Mouse (Mus musculus) cerebellum, adult 9-10 months (tissue): ENCODE results near the gene Tec.

Experiments
- DNase-seq: peaks from one replicate; pipeline ENCODE4 v3.0.0; 2022

Tec gene

DNA sequence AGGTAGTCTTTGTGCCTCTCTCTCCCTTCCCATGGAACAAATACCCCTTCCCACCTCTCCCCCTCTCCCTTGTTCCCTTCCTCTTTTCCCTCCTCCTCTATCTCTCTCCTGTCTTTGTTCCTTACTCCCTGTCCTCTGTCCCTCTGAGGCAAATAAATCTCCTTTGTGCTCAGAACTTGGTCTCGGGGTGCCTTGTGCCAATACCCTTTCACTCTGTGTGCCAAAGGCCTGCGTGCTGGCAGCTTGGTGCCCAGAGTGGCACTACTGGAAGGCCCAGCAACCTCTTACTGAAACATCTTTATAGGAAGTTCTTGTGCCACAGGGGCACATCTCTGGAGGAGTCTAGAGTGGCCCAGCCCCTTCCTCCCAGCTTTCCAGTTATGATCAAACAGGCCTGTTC, 91.7 kb downstream of the Tec start:
- DNase-seq: no peak

DNA sequence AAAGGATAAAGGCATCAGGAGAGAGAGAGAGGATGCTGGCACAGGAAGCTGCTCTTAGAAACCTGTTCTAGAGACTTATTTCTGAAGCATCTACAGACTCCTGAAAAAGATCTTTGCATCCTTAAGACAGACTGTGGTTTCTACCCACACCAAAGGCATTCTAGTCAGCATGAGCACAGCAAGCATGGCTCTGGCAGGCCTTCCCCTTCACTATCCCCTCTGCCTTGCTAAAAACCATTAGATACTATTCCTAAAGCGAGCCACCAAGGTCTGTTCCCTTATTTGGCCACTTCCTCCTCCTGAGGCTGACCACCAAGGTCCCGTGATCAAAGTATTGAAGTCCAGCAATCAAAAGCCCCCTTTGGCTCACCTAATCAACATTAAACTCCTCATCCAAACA, 92.2 kb downstream of the Tec start:
- no peak for DNase-seq

DNA sequence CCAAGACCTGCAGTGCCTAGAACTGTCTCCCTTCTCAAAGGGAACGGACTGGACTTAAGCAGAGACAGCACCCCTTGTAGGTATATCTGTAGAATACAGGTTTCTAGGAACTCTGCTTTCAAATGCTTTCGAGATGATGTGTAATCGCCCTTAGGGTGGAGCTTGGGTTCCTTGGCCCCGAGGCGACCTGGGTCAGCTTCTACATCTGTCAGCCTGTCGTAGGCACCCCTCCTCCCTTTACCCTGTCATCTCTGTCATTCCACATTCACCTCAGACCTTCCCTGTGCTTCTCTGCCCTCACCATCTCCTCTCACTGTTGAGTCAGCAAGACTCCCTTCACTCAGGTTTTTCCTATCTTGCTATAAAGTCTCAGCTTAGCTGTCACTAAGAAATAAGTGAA, 98.4 kb downstream of the Tec start:
- DNase-seq: no peak

DNA sequence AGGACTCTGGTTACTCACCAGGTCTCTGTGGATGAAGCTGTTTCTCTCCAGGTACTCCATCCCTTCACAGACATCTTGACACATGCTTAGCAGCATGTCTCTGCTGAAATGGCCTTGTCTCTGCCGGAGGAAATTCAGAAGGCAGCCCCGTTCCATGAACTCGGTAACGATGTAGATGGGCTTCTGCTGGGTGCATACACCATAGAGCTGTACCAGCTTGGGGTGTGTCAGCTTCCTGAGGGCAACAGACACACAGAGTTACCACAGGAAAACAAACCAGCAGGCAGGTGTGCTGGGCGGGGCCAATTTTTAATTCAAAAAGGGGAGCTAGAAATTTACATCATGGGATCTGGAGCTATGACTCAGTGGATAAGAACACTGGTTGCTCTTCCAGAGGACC, 104.7 kb downstream of the Tec start:
- DNase-seq: no peak

DNA sequence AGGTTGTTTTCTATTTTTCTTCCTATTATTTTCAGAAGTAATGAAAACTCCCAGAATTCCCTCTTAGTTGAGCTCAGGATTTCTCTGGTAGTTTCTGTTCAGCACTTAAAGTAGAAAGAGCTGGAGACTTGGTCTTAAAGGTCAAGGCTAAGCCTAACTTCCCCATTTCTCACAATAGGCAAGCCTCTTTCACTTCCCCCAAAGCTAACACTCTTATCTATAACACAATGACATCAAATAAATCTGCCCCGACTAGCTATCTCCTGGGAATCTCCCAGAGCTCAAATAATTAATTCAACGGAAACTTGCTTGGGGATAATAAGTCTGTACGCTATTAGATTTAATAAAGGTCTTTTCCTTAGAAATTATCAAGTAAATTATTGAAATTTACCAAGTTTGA, 105.3 kb downstream of the Tec start:
- DNase-seq: no peak

DNA sequence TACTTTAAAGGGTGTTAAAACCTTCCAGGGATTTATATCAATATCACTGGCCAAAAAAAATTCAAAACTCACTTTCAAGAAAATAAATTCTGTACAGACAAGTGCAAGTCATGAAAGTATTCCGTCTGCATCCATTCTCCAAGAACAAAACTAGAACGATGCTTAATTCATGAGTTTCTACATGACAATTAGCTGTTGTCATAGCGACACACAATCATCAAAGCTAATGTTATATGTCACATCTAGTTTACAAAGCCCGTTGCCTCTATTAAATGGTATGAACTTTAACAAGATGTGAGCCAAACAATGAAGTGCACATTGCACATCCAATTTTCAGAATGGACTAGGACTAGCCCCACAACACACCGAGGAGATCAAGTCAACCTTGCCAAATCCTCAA, 106.5 kb downstream of the Tec start:
- no peak for DNase-seq

DNA sequence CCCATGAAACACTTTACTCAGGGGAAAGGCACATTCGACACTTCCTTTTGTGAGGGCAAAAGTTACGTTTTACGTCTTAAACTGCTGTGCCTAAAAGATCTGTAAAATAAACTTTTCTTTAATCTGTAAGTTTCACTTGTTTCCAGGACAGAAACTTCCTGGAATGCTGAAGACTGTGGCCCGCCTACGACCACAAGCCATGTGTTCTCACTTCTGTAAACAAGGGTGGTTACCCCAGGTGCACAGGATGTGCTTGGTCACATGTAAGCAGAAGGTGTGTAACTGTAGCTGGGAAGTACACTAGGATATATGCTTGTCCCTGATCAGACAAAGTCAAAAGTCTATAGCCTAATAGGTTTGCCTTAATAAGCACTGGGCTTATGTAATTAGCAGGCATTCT, 107.0 kb downstream of the Tec start:
- no peak for DNase-seq

DNA sequence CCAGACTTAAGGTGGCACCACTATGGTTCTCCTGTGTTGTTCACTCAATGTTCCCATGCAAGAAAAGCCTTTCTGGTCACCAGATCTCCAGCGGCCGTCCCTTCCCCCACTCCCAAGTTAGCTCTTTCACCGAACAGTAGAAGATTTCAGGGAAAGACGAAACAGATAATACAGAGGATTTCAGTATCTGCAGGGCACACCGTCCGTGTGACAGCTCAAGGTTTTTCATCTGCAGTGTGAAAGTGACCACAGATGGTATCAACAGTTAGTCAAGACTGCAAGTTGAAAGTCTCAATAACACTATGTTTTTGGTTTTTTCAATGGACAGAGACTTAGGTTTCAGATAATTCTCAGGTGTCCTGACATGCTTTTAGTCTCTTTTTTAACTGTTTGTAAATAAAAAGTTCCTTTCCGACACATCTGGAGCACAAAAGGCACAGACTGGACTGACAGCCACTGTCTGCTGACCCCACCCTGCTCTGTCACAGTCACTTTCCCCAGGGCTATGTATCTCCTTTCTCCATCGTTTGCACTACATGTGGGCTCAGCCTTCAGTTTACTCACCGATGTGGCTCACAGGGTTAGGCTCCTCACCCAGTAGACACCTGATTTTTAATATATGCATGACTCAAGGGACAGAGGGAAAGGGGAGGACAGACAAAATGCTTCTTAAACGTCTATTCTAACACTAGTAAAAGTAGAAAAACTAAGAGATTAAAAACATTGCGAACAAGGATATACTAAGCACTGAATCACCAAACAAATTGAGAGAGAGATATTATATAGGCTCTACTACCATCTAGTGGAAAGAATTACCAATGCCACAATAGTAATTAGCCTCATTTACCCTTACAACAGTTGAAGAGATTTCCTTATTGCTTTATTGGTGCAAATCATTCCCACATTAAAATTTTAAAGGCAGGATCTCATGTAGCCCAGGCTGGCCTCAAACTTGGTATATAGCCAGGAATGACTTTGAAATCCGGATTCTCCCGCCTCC, 109.1 kb downstream of the Tec start:
- no peak for DNase-seq

DNA sequence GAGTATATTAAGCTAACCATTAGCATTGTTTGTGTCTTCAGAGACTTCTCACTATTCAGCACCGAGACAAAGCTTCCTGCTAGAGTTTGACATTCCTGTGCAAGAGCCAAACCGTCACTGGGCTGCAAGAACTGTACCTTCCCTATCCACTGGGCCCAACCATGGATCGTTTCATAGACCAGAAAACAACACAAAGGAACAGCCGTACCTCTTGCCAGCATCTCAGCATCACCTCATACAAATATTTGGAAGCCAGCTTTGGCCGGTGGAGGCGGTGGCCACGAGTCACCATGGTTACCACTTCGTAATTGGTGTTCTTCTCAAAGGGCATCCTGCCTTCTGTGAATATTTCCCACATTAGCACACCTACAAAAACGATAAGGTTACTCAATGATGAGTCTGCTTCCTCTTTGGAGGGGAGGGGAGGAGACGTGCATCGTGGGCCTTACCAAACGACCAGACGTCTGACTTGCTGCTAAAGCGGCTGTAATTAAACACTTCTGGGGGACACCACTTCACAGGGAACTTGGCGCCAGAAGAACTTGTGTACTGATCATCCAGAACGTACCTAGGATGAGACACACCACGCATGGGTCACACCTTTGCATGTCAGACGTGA, 111.0 kb downstream of the Tec start:
- no peak for DNase-seq

DNA sequence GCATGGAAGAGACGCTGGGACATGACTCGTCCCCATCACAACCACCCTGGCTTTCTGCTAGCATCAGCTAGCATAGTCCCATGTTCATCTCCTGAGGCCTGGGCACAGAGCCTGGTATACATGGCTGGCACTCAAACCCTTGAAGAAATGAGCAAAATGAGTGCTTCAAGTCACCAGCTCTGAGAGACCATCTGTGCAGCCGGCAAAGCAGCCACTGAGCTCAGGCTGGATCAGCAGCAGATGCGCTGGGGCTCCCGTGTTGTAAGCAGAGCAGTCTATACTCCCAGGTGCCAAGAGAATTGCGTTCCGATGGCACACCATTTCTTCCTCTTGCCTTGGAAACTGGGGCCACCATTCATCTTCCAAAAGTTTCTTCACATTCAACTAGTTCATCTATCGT, 112.3 kb downstream of the Tec start:
- peak; percentile 17 for DNase-seq

DNA sequence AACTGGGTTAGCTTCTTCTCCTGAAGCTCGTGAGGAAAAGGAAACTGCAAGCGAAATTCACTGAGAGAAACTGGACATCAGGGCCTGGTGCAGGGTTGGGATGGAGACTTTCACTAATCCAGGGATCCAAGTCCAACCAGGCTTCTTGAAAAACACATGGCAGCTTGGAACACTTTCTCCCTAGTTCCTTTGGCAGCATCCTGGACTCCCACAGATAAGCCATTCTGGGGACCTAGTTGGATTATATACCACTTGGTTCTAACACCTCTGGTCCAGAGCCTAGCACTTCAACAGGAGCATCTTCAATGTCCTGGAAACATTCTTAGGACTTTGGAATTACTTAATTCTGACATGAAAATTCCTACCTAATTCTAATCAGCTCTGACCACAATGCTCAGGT, 113.2 kb downstream of the Tec start:
- no peak for DNase-seq

DNA sequence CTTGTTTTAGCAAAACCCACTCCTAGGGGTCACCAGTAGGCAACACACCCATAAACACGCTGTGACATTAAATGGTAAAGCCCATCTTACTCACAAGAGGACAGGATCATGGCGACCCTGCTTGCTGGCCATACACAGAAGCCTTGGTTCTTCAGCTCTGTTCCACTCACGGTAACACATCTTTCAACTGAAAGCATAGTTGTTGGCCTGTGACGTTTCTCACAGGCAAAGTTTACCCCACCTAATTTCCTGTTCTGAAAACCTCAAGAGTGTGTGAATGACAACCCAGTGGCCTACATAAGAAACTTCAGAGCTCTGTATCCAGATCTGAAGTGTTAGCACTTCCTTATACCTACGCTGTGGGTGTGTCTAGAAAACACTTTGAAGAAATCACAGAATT, 115.7 kb downstream of the Tec start, which contains the start of gene Txk:
Gene Txk, minus strand, starts transcription at position 193 of the 400 bp plus-strand sequence.
- no peak for DNase-seq

DNA sequence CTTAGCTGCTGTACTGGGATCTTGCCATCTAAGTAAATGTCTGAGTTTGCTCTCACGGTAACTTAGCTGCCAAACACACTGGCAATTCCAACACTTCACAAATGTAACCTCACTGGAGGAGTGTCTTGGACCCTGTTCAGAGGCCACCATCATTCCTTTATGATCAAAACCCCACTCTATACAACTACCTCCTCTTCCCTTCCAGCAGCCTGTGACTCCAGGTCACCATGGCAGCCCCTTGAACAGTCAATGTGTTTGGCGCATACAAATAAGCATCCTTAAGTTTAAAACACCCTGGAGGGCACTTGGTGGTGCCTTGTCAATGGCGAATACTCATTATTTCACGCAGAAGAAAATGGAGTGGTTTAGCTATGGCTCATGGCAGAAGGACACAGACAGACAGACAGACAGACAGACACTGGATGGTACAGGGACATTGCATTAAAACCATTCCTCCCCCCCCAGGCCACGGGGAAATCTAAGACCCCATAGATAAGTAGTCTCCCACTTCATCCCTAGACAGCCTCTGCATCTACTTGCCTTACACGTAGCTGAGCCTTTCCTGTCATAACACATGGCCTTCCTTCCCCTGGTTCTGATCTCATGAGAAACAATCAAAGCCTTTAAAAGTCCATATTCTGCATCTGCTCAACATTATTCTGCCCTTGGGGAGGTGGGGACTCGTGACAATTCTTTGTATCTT, 117.1 kb downstream of the Tec start:
- no peak for DNase-seq

DNA sequence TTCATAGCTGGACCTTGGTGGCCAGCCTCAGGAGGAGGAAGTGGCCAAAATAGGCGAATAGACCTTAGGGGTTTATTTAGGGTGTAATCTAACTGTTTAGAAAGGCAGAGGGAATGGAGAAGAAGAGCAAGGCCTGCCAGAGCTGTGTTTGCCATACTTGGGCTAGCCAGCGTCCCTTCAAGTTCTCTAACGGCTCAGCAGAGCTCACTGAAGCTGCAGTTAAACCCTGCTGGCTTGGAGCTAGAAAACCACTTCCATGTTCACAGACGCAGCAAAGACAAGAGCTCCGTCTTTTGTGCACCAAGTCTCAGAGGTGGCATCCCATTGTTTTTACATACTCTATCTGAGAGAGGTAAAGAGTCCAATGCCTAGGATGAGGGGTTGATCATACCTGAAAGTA, 118.1 kb downstream of the Tec start:
- no peak for DNase-seq

DNA sequence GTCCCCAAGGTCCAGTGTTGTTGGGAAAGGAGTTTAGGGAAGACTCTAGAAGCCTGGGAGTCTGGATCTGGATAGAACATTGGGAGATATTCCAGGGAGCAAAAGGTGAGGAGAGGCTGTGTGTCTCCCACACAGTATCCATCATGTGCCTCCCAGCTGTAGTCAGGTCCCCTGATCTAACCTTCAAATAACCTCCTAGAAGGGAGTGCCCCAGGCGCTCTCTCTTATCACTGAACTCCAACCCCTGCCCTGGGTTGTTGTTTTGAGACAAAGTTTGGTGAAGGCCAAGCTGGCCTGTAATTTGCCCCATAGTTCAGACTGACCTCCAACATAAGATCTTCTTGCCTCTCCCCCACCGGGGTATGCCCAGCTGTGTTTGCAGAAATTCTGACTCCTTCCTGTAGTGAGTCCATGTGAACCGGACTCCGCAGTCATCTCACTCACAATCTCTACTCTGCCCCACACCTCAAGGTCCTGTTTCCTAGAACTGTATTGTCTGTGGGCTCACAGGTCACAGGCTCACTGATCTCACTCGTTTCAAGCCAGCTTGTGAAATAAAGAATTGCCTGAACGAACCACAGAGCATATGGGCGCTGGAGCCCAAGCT, 119.5 kb downstream of the Tec start:
- no peak for DNase-seq

DNA sequence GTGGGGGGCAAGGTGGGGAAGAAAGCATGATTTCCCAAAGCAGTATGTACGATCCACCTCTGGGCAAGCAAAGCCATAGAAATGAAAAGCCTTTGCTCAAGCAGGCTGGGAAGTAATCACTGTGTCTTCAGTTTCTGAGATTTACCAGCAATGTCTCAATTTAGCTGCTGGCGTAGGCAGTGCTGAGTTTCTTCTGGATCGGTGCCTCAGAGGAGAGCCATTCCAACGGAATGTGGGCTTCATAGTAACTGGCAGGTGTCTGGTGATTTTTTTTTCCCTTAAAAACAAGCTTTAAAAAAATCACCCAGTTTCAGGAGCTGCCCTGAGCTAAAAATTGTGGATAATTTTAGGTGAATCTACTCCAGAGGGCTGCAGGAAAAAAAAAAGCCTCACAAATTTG, 120.9 kb downstream of the Tec start:
- no peak for DNase-seq

DNA sequence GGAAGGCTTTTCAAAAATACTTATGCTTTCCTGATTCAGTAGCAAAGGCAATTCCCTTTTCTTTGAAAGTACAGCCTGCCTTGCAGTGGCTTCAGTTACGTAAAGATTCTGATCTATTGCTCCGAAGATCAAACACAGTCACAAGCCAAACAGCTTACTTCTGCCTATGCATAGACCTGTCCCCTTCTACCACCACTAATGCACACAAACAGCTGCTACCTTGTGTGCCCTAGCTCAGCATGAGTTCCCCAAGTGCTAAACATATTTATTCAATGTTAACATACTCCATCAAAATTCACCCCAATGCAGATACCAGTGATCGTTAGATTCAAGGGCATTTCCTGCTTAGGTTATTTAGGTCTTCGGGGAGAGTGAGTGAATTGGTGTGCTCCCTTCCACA, 121.8 kb downstream of the Tec start:
- no peak for DNase-seq

DNA sequence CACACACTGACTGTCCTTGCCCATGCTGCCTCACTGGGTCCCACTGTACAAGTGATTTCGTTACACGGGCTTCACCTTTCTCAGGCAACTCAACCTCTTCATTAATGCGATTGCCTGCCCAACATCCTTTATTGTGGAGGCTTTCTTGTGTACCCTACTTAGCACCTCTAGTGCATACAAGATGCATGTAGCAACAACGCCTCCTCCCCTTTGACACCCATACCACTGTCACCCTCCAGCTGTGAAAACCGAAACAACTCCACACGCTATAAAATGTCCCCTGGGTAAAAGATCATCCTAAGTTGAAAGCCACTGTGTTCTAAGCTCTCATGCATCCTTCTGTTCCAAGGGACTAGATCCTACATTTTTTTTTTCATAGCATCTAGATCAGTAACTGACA, 125.2 kb downstream of the Tec start:
- DNase-seq: no peak

DNA sequence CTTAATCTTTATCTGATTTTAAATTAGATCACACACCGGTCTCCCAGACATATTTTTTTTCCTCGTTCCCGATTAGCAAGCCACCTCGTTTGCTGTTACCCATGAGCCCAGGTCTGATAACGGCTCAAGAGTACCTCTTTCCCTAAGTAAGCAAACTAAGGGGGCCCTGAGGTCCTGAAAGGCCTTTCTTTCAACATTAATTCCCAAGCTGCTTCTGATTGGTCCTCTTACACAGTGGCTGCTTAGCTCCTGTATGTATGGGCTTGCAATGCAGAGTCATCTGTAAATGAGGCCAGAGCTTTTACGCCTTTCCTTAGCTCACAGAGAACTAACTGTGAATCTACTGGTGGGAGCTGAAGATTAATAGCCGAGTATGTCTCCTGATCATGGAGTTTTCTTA, 131.4 kb downstream of the Tec start:
- no peak for DNase-seq

DNA sequence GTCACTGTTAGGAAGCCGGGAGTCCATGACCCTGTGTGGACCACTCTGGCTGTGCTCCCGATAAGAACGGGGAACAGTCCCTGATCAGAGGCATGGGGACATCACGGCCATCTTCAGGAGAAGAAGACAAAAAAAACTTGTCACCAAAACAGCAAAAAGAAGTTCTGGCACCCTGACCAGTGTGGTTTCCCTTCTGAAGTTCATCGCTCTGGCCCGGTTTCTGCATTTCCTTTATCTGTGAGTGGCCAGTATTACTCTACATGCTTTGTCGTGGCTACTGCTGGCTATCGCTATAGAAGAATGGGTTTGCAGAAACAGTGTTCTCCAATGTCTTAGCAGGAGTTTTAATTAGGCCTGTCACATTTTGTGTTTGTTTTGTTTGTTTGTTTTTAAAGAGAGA, 131.8 kb downstream of the Tec start:
- DNase-seq: no peak

DNA sequence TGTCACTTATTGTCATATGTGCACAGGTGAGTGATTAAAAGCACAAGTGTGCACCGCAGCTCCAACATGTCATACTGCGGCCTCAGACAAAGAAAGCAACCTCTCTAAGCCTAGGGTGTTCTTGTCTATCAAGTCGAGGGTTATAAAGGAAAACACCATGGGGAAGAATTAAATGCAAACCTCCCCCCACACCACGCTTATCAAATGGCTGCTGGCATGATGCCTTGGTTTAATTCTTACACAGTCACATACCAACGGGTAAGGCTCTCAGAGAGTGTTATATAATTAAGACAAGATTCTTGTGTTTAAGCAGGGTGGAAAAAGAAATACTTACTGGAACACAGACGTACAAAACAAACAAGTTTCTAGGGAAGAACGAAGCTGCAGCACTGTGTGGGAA, 132.5 kb downstream of the Tec start:
- DNase-seq: no peak

DNA sequence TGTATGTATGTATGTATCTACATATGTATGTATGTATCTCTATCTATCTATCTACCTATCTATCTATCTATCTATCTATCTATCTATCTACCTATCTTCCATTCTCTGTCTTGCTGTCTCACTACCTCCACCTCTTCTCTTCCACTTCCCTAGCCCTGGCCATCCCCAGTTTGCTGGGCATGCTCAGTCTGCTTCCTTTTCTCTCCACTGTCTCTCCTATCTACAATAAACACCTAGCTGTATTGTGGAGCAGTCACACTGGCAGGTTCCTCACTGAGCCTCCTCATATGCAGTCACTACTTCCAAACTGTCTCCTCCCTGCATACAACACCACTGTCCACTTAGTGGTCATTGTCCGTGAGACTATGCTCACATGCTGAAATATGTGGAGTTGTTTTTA, 135.4 kb downstream of the Tec start:
- no peak for DNase-seq

DNA sequence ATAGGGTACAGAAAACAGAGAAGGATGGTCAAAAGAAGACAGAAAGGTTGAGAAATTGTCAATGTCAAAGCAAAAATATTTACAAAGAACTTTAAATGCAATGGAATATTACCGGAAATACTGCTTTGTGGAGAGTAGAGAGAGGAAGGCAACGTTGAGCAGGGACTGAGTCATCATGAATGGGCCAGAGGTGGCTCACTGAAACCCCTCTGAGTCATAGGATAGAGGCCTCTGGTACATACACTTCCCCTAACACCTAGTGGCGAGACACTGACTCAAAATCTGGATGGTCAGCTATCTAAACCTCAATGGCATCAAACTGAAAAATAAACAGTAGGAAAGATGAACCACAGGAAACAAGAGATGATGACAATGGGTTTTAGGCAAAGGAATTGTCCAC, 142.9 kb downstream of the Tec start:
- DNase-seq: no peak
